Mouse (Mus musculus) NIH3T3 (cell line): ENCODE measurements around the gene Gm7978.
"Not testable (repeated sequence)": the region's sequence is repeated elsewhere in the genome, so short reads cannot be mapped to it uniquely, and the experiment has no call there.

Experiments
- DNase-seq: peaks from one replicate; pipeline ENCODE4 v3.0.0-alpha.2; 2012; ENCODE audit warnings: low read depth

Gene Gm7978

GRCm38 (mm10) chr5:95736073-95736472 is at the start of gene Gm7978:
TSS of gene Gm7978 (minus strand) at chr5:95736173.
- DNase-seq, result not testable (repeated sequence)

DNA sequence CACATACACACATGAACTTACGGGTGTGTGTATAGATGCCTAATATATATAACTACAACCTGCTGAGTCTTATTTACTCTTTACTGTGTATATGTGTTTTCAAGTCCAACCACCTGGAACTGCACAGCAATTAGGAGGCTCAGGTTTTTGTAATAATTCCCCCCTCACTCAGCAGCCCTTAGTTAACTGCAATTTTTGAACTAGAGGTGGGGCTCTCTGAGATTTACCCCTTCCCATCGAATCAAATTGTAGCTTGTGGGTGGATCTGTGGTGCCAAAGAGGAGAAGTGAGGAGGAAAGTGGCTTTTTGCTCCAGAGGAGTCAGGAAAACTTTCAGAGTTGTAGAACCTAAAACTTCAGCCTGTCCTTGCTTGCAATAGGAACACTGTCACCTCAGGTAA is 39.7 kb upstream of the Gm7978 start, which contains the start of gene E330014E10Rik:
E330014E10Rik (plus strand) TSS at position 301 of the 400 bp plus-strand sequence.
- DNase-seq, result not testable (repeated sequence)

DNA sequence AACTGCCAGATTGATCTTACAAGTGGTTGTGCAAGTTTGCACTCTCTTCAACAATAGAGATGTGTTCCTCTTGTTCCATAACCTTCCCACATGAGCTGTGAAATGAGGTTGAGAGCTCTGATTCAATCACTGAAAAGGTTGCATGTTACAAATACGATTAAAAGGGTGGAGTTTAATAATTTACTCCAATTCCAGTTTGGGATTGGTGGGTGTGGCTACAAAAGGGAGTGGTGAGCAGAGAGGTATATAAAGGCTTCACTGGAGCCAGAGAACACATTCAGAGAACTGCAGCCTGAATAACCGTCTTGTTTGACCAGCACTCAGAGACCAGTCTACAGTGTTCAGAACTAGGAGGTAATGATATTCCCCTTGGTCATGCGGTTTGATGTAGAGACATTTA is 5.7 kb upstream of the Gm7978 start, which contains the start of gene Gm7982:
Gm7982 (plus strand) TSS at position 301 of the 400 bp plus-strand sequence.
- DNase-seq, result not testable (repeated sequence)
